Mouse (Mus musculus) ES-Bruce4 (cell line): Measurements from ENCODE around the gene Actg2.

Experiments used
- CTCF ChIP-seq: IDR thresholded peaks from one replicate; pipeline ENCODE4 v1.8.1; 2011; ENCODE audit warnings: low read depth, low read length
- EP300 ChIP-seq: IDR thresholded peaks from 2 replicates; pipeline ENCODE4 v1.6.1; 2011; ENCODE audit warnings: low read depth, low read length; ENCODE audit not compliant: insufficient read depth
- POLR2A ChIP-seq: IDR thresholded peaks from one replicate; pipeline ENCODE4 v1.8.1; 2011; ENCODE audit warnings: low read length; ENCODE audit not compliant: insufficient read depth

GRCm38 (mm10) chr6:83464011-83464410, 72.1 kb downstream of the Actg2 start:
- TF ChIP-seq POLR2A (no peak), CTCF (no peak), EP300 (no peak)
